Mouse (Mus musculus) mesoderm, embryonic 11.5 days (tissue): ENCODE measurements around the gene Uevld.

Source experiments
- DNase-seq: peaks from one replicate; pipeline ENCODE4 v3.0.0-alpha.2; 2012; ENCODE audit warnings: low read depth, low spot score

Uevld gene

DNA sequence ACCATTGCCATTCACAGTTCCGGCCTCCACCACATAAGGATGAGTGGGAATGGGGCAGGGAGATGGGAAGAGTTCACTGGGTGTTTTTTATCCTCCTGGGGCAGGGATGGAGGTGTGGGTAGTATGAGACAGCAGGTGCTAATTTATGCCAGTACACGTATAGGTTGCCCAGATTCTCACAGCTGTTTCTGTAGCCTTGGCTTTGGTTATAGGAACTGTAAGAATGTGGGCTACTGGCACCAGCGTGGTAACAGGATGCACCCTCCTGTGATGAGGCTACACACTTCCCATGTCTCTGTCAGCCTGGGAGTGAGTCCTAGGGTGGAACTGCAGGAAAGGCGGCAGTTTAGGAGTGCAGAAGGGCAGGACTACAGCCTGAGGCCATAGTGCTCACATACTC is 81.5 kb downstream of the Uevld start:
- DNase-seq = no peak
